Mouse (Mus musculus): ENCODE results near the gene Grik1. TPM values are rescaled to one million over a fixed set of nuclear protein-coding genes. Genes with fewer than 3 reads are reported as not detected.

Grik1 gene
- 0.10 and 0.11 TPM in 2 replicates for polyA plus RNA-seq (2016; fragmentation: Nextera tagmentation; extraction: Ambion mirVana)

DNA sequence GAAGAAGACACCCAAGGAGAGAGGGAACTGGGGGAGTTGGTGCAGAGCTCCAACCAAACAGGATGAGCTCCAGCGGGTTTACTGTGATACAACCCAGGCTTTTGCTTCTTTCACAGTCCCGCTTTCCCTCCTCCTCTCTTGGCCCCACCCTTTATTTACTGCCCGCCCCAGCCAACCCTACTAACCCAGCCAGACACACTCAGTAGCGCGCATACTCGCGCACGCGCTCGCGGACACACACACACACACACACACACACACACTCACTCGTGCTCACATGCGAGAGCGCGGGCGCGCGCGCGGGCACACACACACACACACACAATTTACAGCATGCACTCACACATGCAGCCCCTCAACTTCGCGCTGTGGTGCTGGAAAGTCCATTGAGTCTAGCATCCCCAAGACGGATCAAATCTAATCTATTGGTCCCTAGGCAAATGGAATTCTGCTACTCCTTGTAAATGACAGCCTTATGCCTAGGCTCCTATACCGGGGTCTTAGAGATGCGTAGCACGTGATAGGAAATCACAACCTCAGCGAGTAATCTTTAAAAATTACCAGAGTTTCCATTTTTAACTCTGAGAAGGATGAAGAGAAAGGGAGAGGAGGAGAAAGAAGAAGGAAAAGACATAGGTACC is at the start of gene Grik1:
Grik1 (minus strand) TSS at position 134 of the 641 bp plus-strand sequence.
- 2% methylated on average over 25 of the region's 27 CpGs for WGBS (ENCODE audit: insufficient replicate concordance)
- no peaks in the 10 kb centered on the region for H3K4me1 ChIP-seq
- H3K9ac ChIP-seq = no peak within 1 kb of the TSS
- peak within 1 kb of the TSS; percentile 27 for H3K4me3 ChIP-seq
- peaks cover 26% of the 10 kb centered on the region for H3K27me3 ChIP-seq (replicated peaks)
- H3K36me3 ChIP-seq = no peaks in the 10 kb centered on the region
- no peak within 1 kb of the TSS for H3K27ac ChIP-seq
- peak; percentile 37; the same call in 1 of the 2 replicates for ATAC-seq
- H3K4me2 ChIP-seq = peak within 1 kb of the TSS; percentile 59
- no peaks in the 10 kb centered on the region for H3K9me3 ChIP-seq (replicated peaks)

GRCm38 (mm10) chr16:88294209-88294608 is 4.1 kb upstream of the Grik1 start:
- no peak overlapping the region for H3K9ac ChIP-seq
- no peaks in the 10 kb centered on the region for H3K4me1 ChIP-seq
- WGBS (ENCODE audit: insufficient replicate concordance) = 45% methylated on average over 3 of the region's 3 CpGs
- H3K36me3 ChIP-seq = no peaks in the 10 kb centered on the region
- no peak for ATAC-seq
- H3K27ac ChIP-seq = no peak overlapping the region
- peaks cover 16% of the 10 kb centered on the region for H3K27me3 ChIP-seq (replicated peaks)
- no peaks in the 10 kb centered on the region for H3K9me3 ChIP-seq (replicated peaks)
- no peak overlapping the region for H3K4me2 ChIP-seq
- H3K4me3 ChIP-seq = no peak overlapping the region

DNA sequence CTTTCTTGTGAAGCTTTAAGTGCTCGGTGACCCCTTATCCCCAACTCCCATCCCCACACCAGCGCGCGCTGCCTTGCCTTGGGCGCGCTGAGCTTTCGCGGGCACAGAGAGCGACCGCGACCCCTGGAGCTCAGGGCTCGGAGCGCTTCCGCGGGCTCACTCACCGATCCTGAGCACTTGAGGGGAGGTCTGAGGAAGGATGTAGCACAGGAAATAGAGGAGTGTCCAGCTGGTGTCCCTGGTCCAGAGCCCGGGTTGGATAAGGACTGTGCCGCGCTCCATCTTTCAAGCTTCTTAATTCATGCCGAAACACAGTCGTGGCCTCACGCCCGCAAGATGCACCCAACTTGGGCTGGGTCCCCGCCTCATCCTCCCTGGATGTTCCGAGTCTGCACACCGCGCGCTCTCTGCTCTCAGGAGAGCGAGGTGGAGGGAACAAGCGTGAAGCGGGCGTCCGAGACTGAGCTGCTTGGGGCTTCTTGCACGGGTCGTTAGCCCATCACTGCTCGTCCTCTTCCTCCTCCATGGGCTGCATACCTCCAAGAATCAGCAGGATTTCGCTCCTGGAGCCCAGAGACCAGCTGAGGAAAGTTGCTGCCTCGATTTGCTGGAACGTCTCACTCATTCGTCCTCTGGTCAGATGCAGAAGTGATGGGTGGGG is 514 bp downstream of the Grik1 start:
- Histone ChIP-seq H3K4me1 (no peaks in the 10 kb centered on the region), H3K27me3 (replicated peaks) (peaks cover 26% of the 10 kb centered on the region), H3K9ac (no peak overlapping the region), H3K9me3 (replicated peaks) (no peaks in the 10 kb centered on the region), H3K4me3 (peak overlapping the region; percentile 27), H3K27ac (no peak overlapping the region), H3K36me3 (no peaks in the 10 kb centered on the region), H3K4me2 (peak overlapping the region; percentile 59)
- ATAC-seq = no peak
- WGBS (ENCODE audit: insufficient replicate concordance) = 1% methylated on average over 40 of the region's 40 CpGs

DNA sequence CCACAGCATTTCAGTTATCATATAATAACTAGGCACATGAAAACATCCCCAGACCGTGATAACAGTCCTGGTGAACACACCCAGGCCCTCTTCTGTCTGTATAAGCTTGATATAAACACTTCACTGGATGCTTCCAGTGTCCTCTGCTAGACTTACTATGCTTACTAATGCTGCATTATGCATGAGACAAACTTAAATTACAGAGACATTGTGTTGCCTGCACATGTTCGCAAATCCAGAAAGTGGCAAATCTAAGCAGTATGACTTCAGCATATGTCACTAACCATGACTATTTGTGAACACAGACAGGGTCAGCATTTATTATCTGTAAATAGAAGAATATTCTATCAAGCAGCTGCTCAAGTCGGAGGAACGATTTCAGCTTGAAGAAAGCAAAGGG is 31.7 kb downstream of the Grik1 start:
- H3K4me1 ChIP-seq = no peaks in the 10 kb centered on the region
- no peak overlapping the region for H3K4me2 ChIP-seq
- ATAC-seq = no peak
- H3K27ac ChIP-seq = no peak overlapping the region
- no peak overlapping the region for H3K4me3 ChIP-seq
- no peaks in the 10 kb centered on the region for H3K27me3 ChIP-seq (replicated peaks)
- H3K9ac ChIP-seq = no peak overlapping the region
- H3K36me3 ChIP-seq = no peaks in the 10 kb centered on the region
- no peaks in the 10 kb centered on the region for H3K9me3 ChIP-seq (replicated peaks)
- 70% methylated on average over 4 of the region's 4 CpGs for WGBS (ENCODE audit: insufficient replicate concordance)

GRCm38 (mm10) chr16:88257072-88257471 is 33.0 kb downstream of the Grik1 start:
- Histone ChIP-seq H3K4me1 (no peaks in the 10 kb centered on the region), H3K27me3 (replicated peaks) (no peaks in the 10 kb centered on the region), H3K27ac (no peak overlapping the region), H3K9ac (no peak overlapping the region), H3K36me3 (no peaks in the 10 kb centered on the region), H3K4me3 (no peak overlapping the region), H3K9me3 (replicated peaks) (no peaks in the 10 kb centered on the region), H3K4me2 (no peak overlapping the region)
- 67% methylated on average over 5 of the region's 5 CpGs for WGBS (ENCODE audit: insufficient replicate concordance)
- no peak for ATAC-seq

DNA sequence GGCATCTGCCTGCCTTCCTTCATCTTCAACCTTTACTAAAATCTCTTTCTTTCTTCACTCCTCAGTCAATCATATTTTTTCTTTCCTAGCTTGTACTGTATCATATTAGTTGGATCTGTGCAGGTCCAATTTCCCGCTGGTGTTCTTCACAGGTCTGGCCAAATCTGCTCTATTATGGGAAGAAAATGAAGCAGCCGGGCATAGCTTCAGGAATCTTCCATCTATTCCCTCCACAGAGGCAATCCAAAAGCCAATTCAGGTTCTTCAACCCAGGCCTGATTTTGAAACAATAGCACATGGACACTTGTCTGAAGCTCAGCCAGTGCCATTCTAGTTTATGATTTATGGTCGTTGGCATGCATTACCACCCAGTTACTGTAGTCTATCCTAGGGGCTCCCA is 34.0 kb downstream of the Grik1 start:
- WGBS (ENCODE audit: insufficient replicate concordance) = 68% methylated on average over 3 of the region's 3 CpGs
- Histone ChIP-seq H3K4me2 (no peak overlapping the region), H3K9ac (no peak overlapping the region), H3K4me3 (no peak overlapping the region), H3K4me1 (no peaks in the 10 kb centered on the region), H3K27ac (no peak overlapping the region), H3K36me3 (no peaks in the 10 kb centered on the region), H3K9me3 (replicated peaks) (no peaks in the 10 kb centered on the region), H3K27me3 (replicated peaks) (no peaks in the 10 kb centered on the region)
- no peak for ATAC-seq

GRCm38 (mm10) chr16:88252676-88253075 is 37.4 kb downstream of the Grik1 start:
- WGBS (ENCODE audit: insufficient replicate concordance) = 51% methylated on average over 2 of the region's 2 CpGs
- H3K9me3 ChIP-seq (replicated peaks) = no peaks in the 10 kb centered on the region
- H3K4me3 ChIP-seq = no peak overlapping the region
- H3K27ac ChIP-seq = no peak overlapping the region
- H3K4me1 ChIP-seq = no peaks in the 10 kb centered on the region
- no peak for ATAC-seq
- H3K9ac ChIP-seq = no peak overlapping the region
- no peak overlapping the region for H3K4me2 ChIP-seq
- no peaks in the 10 kb centered on the region for H3K27me3 ChIP-seq (replicated peaks)
- H3K36me3 ChIP-seq = no peaks in the 10 kb centered on the region

- 61% methylated on average over 5 of the region's 5 CpGs for WGBS (ENCODE audit: insufficient replicate concordance)
- no peak overlapping the region for H3K4me2 ChIP-seq
Observed at GRCm38 (mm10) chr16:88251049-88251448, 39.0 kb downstream of the Grik1 start.

GRCm38 (mm10) chr16:88249825-88250224 is 40.2 kb downstream of the Grik1 start:
- 59% methylated on average over 3 of the region's 3 CpGs for WGBS (ENCODE audit: insufficient replicate concordance)
- no peak overlapping the region for H3K9ac ChIP-seq
- no peaks in the 10 kb centered on the region for H3K36me3 ChIP-seq

More at GRCm38 (mm10) chr16:88251049-88251448, 39.0 kb downstream of the Grik1 start:
- Histone ChIP-seq H3K4me3 (no peak overlapping the region), H3K9ac (no peak overlapping the region), H3K27ac (no peak overlapping the region), H3K27me3 (replicated peaks) (no peaks in the 10 kb centered on the region), H3K36me3 (no peaks in the 10 kb centered on the region), H3K4me1 (no peaks in the 10 kb centered on the region), H3K9me3 (replicated peaks) (no peaks in the 10 kb centered on the region)
- ATAC-seq = no peak

GRCm38 (mm10) chr16:88247586-88247985 is 42.5 kb downstream of the Grik1 start:
- H3K9me3 ChIP-seq (replicated peaks) = no peaks in the 10 kb centered on the region
- no peaks in the 10 kb centered on the region for H3K36me3 ChIP-seq
- H3K4me2 ChIP-seq = no peak overlapping the region
- H3K27ac ChIP-seq = no peak overlapping the region
- H3K4me3 ChIP-seq = no peak overlapping the region
- no peaks in the 10 kb centered on the region for H3K27me3 ChIP-seq (replicated peaks)
- no peaks in the 10 kb centered on the region for H3K4me1 ChIP-seq
- WGBS (ENCODE audit: insufficient replicate concordance) = 69% methylated on average over 3 of the region's 3 CpGs
- H3K9ac ChIP-seq = no peak overlapping the region
- ATAC-seq = no peak

More at GRCm38 (mm10) chr16:88249825-88250224, 40.2 kb downstream of the Grik1 start:
- no peaks in the 10 kb centered on the region for H3K9me3 ChIP-seq (replicated peaks)
- ATAC-seq = no peak
- H3K27me3 ChIP-seq (replicated peaks) = no peaks in the 10 kb centered on the region
- no peaks in the 10 kb centered on the region for H3K4me1 ChIP-seq
- H3K4me3 ChIP-seq = no peak overlapping the region
- H3K27ac ChIP-seq = no peak overlapping the region
- no peak overlapping the region for H3K4me2 ChIP-seq

GRCm38 (mm10) chr16:88244658-88245057 is 45.4 kb downstream of the Grik1 start:
- Histone ChIP-seq H3K4me2 (no peak overlapping the region), H3K36me3 (no peaks in the 10 kb centered on the region), H3K4me3 (no peak overlapping the region), H3K9me3 (replicated peaks) (no peaks in the 10 kb centered on the region), H3K9ac (no peak overlapping the region), H3K4me1 (no peaks in the 10 kb centered on the region), H3K27me3 (replicated peaks) (no peaks in the 10 kb centered on the region), H3K27ac (no peak overlapping the region)
- no peak for ATAC-seq
- 68% methylated on average over 4 of the region's 4 CpGs for WGBS (ENCODE audit: insufficient replicate concordance)

- no peak overlapping the region for H3K4me3 ChIP-seq
- H3K9me3 ChIP-seq (replicated peaks) = no peaks in the 10 kb centered on the region; the same call in 1 of the 2 replicates
- WGBS (ENCODE audit: insufficient replicate concordance) = 42% methylated on average over 16 of the region's 16 CpGs
- no peak overlapping the region for H3K4me2 ChIP-seq
- H3K36me3 ChIP-seq = no peaks in the 10 kb centered on the region
- no peak for ATAC-seq
- no peak overlapping the region for H3K27ac ChIP-seq
- no peaks in the 10 kb centered on the region for H3K27me3 ChIP-seq (replicated peaks)
- H3K4me1 ChIP-seq = no peaks in the 10 kb centered on the region
- no peak overlapping the region for H3K9ac ChIP-seq
Observed at GRCm38 (mm10) chr16:88225616-88226015, 64.4 kb downstream of the Grik1 start.
